Mouse (Mus musculus) ES-E14 (cell line): ENCODE data around the gene Trim62. TPM values are rescaled to one million over a fixed set of nuclear protein-coding genes. Genes with fewer than 3 reads are reported as not detected.

Source experiments
- DNase-seq: peaks from one replicate; pipeline ENCODE4 v3.0.0-alpha.2; 2013; ENCODE audit warnings: low read depth, low spot score
- H3K27ac ChIP-seq: 2 replicates; pipeline ENCODE4 v1.5.1; 2012; ENCODE audit warnings: low read depth, mild to moderate bottlenecking, low read length, moderate library complexity, mixed read lengths; ENCODE audit not compliant: poor library complexity, insufficient read depth, severe bottlenecking
- H3K36me3 ChIP-seq: 2 replicates; pipeline ENCODE4 v1.6.1; 2012; ENCODE audit warnings: mild to moderate bottlenecking, low read length, moderate library complexity, mixed read lengths; ENCODE audit not compliant: control insufficient read depth, poor library complexity, insufficient read depth, severe bottlenecking
- H3K4me1 ChIP-seq, 2 experiments: fragments of 150-350 bp in 1 of 2; sonication (generic) in 1 of 2; 2 replicates each; pipeline ENCODE4 v1.6.1; 2012; ENCODE audit warnings: low read length in 2 of 2, mild to moderate bottlenecking in 1 of 2, mixed read lengths in 1 of 2; ENCODE audit not compliant: control insufficient read depth in 2 of 2, insufficient read depth in 2 of 2, poor library complexity in 1 of 2
- H3K4me3 ChIP-seq, 2 experiments: fragments of 150-350 bp in 1 of 2; sonication (generic) in 1 of 2; 2 replicates each; pipeline ENCODE4 v1.5.1; 2012; ENCODE audit warnings: low read length in 2 of 2, low read depth in 1 of 2, mild to moderate bottlenecking in 1 of 2, mixed read lengths in 1 of 2; ENCODE audit not compliant: insufficient read depth in 1 of 2, poor library complexity in 1 of 2, severe bottlenecking in 1 of 2
- H3K9ac ChIP-seq: 2 replicates; pipeline ENCODE4 v1.6.1; 2012; ENCODE audit warnings: low read depth, mild to moderate bottlenecking, low read length, mixed read lengths; ENCODE audit not compliant: poor library complexity, insufficient read depth, severe bottlenecking
- H3K9me3 ChIP-seq: fragments of 150-350 bp; sonication (generic); 2 replicates; pipeline ENCODE4 v1.6.1; 2012; ENCODE audit warnings: low read depth, mild to moderate bottlenecking, low read length; ENCODE audit not compliant: control insufficient read depth, insufficient read depth
- CHD2 ChIP-seq: IDR thresholded peaks from 2 replicates; pipeline ENCODE4 v1.6.1; 2014; ENCODE audit warnings: mild to moderate bottlenecking, low read depth, low read length, inconsistent platforms
- HCFC1 ChIP-seq: IDR thresholded peaks from 2 replicates; pipeline ENCODE4 v1.6.1; 2012; ENCODE audit warnings: low read length, inconsistent platforms, borderline replicate concordance; ENCODE audit not compliant: insufficient read depth
- MAFK ChIP-seq: IDR thresholded peaks from 2 replicates; pipeline ENCODE4 v1.6.1; 2014; ENCODE audit warnings: mild to moderate bottlenecking, low read depth, low read length, inconsistent platforms; ENCODE audit not compliant: insufficient read depth
- ZC3H11A ChIP-seq: IDR thresholded peaks from 2 replicates; pipeline ENCODE4 v1.6.1; 2012; ENCODE audit warnings: low read depth, mild to moderate bottlenecking, inconsistent platforms, low read length, borderline replicate concordance
- ZNF384 ChIP-seq: IDR thresholded peaks from 2 replicates; pipeline ENCODE4 v1.6.1; 2012; ENCODE audit warnings: low read depth, low read length, inconsistent platforms
- in situ Hi-C, 2 experiments: fragments of 600-800 bp; cut with MboI; formaldehyde crosslinking; loops; one replicate each; pipeline ENCODE4 v1.15.1; 2025; ENCODE audit warnings: low sequenced_read_pairs in 2 of 2, inconsistent platforms in 1 of 2; ENCODE audit not compliant: unreplicated experiment in 2 of 2
- total RNA-seq: library from RNA; depleted of rRNA; stranded (reverse); fragments of 300-350 nt; gene quantifications from 2 replicates; pipeline ENCODE4 v1.2.3, GENCODE M21; 2012

Gene Trim62
- total RNA-seq, 1 experiment, result 0.54 TPM

DNA sequence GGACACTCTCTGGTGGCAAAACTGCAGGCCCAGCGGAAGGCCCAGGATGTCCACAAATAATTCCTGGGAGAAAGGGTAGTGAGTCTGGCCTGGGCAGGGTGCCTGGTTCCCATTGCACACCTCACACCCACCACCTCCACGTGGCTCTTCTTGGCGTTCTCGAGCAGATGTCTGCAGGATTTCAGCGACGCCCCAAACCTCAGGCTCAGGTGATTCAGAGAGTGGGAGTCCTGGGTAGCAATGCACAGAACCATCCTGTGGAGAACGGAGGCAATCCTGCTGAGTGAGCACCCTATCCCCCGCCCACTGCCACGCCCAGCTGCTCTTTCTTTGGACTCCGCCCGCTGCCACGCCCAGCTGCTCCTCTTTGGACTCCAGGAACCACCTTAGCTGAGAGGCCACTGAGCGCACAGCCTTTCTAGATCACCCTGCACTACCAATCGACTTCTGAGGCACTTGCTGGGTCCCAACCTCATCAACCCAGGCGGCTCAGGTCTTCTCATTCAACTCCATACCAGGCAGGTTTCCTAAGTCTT, 66.2 kb downstream of the Trim62 start:
- no peak overlapping the region for H3K4me3 ChIP-seq
- in situ Hi-C loops, result loop anchor here (10.0 kb wide), 2 partner anchors 125 to 135 kb away; no protein-coding TSS in a partner anchor
- H3K9ac ChIP-seq, result no peak overlapping the region
- no peaks in the 10 kb centered on the region for H3K9me3 ChIP-seq
- no peaks in the 10 kb centered on the region; the same call in 1 of the 2 replicates for H3K36me3 ChIP-seq
- DNase-seq, result peak; percentile 56
- H3K4me1 ChIP-seq, result peaks cover 6 to 34% of the 10 kb centered on the region in 2 experiments; a peak in 3 of 4 replicates
- no peak overlapping the region for H3K27ac ChIP-seq
- no peak for TF ChIP-seq ZNF384
- peak; percentile 81 for TF ChIP-seq MAFK

DNA sequence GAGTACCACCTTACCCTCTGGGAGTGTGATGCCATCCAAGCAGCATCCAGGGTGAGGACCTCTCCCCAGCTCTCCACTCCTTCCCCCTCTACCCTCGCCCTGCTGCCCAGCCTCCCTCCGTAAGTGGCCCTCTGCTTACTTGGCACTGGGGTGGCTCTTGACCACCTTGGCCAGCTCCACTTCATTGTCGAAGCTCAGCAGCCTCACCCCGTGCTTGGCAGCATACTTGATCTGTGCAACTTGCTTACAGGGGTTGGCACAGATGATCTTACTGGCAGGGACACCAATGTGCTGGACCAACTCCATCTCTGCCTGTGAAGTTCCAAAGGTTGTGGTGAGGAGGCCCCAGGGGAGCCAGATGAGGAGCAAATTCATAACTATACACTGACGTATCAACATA, 67.1 kb downstream of the Trim62 start:
- in situ Hi-C loops, result loop anchor here (10.0 kb wide), 2 partner anchors 124 to 134 kb away; no protein-coding TSS in a partner anchor
- H3K9me3 ChIP-seq, result no peaks in the 10 kb centered on the region

DNA sequence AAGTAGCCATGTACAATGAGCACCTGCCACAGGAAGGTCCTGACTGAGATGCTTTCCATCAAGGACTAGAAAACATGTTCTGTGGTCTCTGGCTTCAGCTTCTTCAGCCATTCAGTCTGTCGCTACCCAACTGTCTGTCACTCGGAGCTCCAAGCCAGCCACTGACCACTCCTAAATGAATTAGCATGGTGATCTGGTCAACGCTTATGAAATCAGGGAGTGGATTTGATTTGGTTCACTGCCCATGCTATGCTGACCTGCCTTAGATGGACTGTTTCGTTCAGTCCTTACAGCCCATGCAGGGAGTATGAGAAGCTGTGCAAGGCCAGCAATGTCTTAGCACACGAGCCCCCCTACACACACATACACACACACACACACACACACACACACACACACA, 70.5 kb downstream of the Trim62 start:
- Histone ChIP-seq H3K9ac (no peak overlapping the region), H3K27ac (no peak overlapping the region), H3K9me3 (no peaks in the 10 kb centered on the region), H3K4me1 (peaks cover 0 to 28% of the 10 kb centered on the region in 2 experiments; a peak in 2 of 4 replicates), H3K4me3 (no peak overlapping the region), H3K36me3 (no peaks in the 10 kb centered on the region; the same call in 1 of the 2 replicates)
- in situ Hi-C loops, result loop anchor here (10.0 kb wide), 2 partner anchors 121 to 131 kb away; no protein-coding TSS in a partner anchor
- no peak for DNase-seq
- TF ChIP-seq ZC3H11A (no peak), CHD2 (no peak)

More for the DNA sequence above, 67.1 kb downstream of the Trim62 start:
- Histone ChIP-seq H3K36me3 (no peaks in the 10 kb centered on the region; the same call in 1 of the 2 replicates), H3K4me3 (no peak overlapping the region), H3K27ac (no peak overlapping the region), H3K9ac (no peak overlapping the region), H3K4me1 (peaks cover 6 to 34% of the 10 kb centered on the region in 2 experiments; a peak in 3 of 4 replicates)
- no peak for TF ChIP-seq ZNF384
- TF ChIP-seq HCFC1, result no peak
- no peak for TF ChIP-seq MAFK
- no peak for TF ChIP-seq ZC3H11A
- no peak for DNase-seq

DNA sequence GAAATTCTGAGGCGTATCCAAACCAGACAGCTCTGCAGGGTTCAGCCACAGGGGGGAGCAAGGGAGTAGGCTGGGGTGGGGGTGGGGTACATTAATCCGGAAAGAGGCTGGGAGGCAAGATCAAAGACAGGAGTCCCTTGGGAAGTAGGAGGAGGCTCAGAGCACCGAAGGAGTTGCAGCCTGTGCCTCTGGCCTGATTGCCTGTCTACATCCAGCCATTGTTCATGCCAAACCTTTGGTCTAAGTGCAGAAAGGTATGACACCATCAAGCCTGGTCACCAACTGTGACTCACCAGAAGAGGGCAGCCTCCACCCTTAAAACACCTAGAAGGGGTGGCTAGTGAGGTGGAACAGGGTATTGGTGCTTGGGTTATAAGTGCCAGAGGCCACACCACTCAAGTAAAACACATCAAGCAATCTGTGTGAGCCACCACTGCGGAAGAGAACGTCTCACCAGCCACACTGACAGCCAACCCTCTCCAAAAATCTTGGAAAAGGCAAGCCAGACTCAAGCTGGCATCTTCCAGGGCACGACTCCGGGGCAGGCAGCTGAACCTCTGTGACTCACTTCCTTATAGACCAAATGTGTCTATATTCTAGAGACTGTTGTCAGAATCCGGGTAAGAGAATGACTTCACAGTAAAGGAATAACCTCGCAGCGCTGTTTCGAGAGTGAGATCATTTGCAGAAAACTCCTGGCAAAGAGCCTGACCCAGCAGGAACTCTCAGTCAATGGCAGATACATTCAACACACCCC, 74.0 kb downstream of the Trim62 start:
- peaks cover 5% of the 10 kb centered on the region; the same call in 1 of the 2 replicates for H3K36me3 ChIP-seq
- peaks cover 0 to 20% of the 10 kb centered on the region in 2 experiments; a peak in 2 of 4 replicates for H3K4me1 ChIP-seq
- in situ Hi-C loops, result loop anchor here (10.0 kb wide), 2 partner anchors 117 to 127 kb away; no protein-coding TSS in a partner anchor
- DNase-seq, result peak; percentile 72
- no peak overlapping the region for H3K27ac ChIP-seq
- no peak overlapping the region for H3K9ac ChIP-seq
- H3K9me3 ChIP-seq, result no peaks in the 10 kb centered on the region
- H3K4me3 ChIP-seq, result no peak overlapping the region
- no peak for TF ChIP-seq ZNF384
- TF ChIP-seq HCFC1, result no peak
- TF ChIP-seq CHD2, result no peak
- no peak for TF ChIP-seq MAFK
- peak; percentile 49; the same call in 1 of the 2 replicates for TF ChIP-seq ZC3H11A
